Comparison of ENCODE assay signal across 28 mouse cellular contexts in genomic region chr14:121125651-121126050, GRCm38 (mm10).
DNase-seq lines count a peak whose midpoint lies in the region; ATAC-seq and TF ChIP-seq lines count a peak whose summit lies in the region.
"Had no signal": no experiment of that assay in that cellular context is flagged by ENCODE, and none has a peak within 500 bp of the region (broad histone marks: within the 10 kb centered on the region; RNA-seq: fewer than 3 reads in every experiment).

No protein-coding gene starts in this region.

- H3K4me1 ChIP-seq in liver, postnatal 0 days (ENCODE audit: insufficient read depth) = peaks cover 5% of the 10 kb centered on the region; the same call in 1 of the 2 replicates
- peaks cover 29% of the 10 kb centered on the region for H3K4me1 ChIP-seq in embryonic facial prominence, embryonic 14.5 days (ENCODE audit: control insufficient read depth, insufficient read depth, low read length)
- H3K4me1 ChIP-seq in liver, embryonic 14.5 days (replicated peaks; ENCODE audit: control insufficient read depth in 2 of 2, insufficient read depth in 2 of 2, low read length in 1 of 2) = peaks cover 0 to 20% of the 10 kb centered on the region in 2 experiments; a peak in 3 of 4 replicates
- peaks cover 75% of the 10 kb centered on the region for H3K4me1 ChIP-seq in kidney, embryonic 16.5 days (ENCODE audit: insufficient read depth, low read length)

- TF ChIP-seq CTCF in liver, postnatal 0 days (IDR thresholded peaks at IDR 0.05; ENCODE audit: low read depth) = no peak
- no peak for TF ChIP-seq CTCF in liver, embryonic 14.5 days (IDR thresholded peaks at IDR 0.05; ENCODE audit: low read depth)

- no peak overlapping the region for H3K4me2 ChIP-seq in liver, postnatal 0 days (ENCODE audit: low read depth, low read length)
- no peak overlapping the region for H3K4me2 ChIP-seq in embryonic facial prominence, embryonic 14.5 days (ENCODE audit: low read depth, low read length)
- no peak overlapping the region for H3K4me2 ChIP-seq in liver, embryonic 14.5 days (ENCODE audit: low read depth)
- H3K4me2 ChIP-seq in kidney, embryonic 16.5 days (replicated peaks; ENCODE audit: low read depth, low read length) = no peak overlapping the region
- H3K4me2 ChIP-seq: forebrain, embryonic 13.5 days; hindbrain, embryonic 14.5 days; limb, embryonic 13.5 days; lung, embryonic 14.5 days; neural tube, embryonic 13.5 days; stomach, embryonic 15.5 days had no signal

- TF ChIP-seq EP300 in liver, postnatal 0 days (IDR thresholded peaks at IDR 0.05; ENCODE audit: low read depth) = no peak
- TF ChIP-seq EP300 in liver, embryonic 14.5 days (IDR thresholded peaks at IDR 0.05; ENCODE audit: low read depth) = no peak

- no peak for ATAC-seq in liver, postnatal 0 days
- no peak for ATAC-seq in embryonic facial prominence, embryonic 14.5 days (ENCODE audit: low read depth)
- ATAC-seq in liver, embryonic 14.5 days (ENCODE audit: insufficient read depth) = peak; percentile 13; the same call in 1 of the 2 replicates
- no peak for ATAC-seq in kidney, embryonic 16.5 days (ENCODE audit: low FRiP score, low TSS enrichment)
- ATAC-seq: CD4-positive, CD25-positive, alpha-beta regulatory T cell, adult 4 months; forebrain, embryonic 13.5 days; inflammation-experienced regulatory T-cells, adult 6 months; midbrain, embryonic 16.5 days had no signal

- no peaks in the 10 kb centered on the region for H3K9me3 ChIP-seq in liver, postnatal 0 days (ENCODE audit: low read length)
- H3K9me3 ChIP-seq in embryonic facial prominence, embryonic 14.5 days (ENCODE audit: control insufficient read depth, low read length) = no peaks in the 10 kb centered on the region
- no peaks in the 10 kb centered on the region for H3K9me3 ChIP-seq in liver, embryonic 14.5 days (ENCODE audit: control insufficient read depth, low read length)
- H3K9me3 ChIP-seq in kidney, embryonic 16.5 days (ENCODE audit: low read length) = no peaks in the 10 kb centered on the region
- H3K9me3 ChIP-seq: forebrain, embryonic 13.5 days; heart, embryonic 10.5 days; limb, embryonic 13.5 days; neural tube, embryonic 13.5 days; stomach, embryonic 15.5 days had no signal

- H3K36me3 ChIP-seq in liver, postnatal 0 days (replicated peaks; ENCODE audit: insufficient read depth, low read length) = no peaks in the 10 kb centered on the region
- no peaks in the 10 kb centered on the region for H3K36me3 ChIP-seq in embryonic facial prominence, embryonic 14.5 days (ENCODE audit: control insufficient read depth, insufficient read depth, low read length)
- no peaks in the 10 kb centered on the region for H3K36me3 ChIP-seq in liver, embryonic 14.5 days (replicated peaks; ENCODE audit: control insufficient read depth, insufficient read depth, low read depth)
- 0 out of 2 replicates have a peak, but pooled peaks cover 4% of the 10 kb centered on the region for H3K36me3 ChIP-seq in kidney, embryonic 16.5 days (ENCODE audit: insufficient read depth, low read length)
- H3K36me3 ChIP-seq: G1E; neural tube, embryonic 13.5 days; stomach, embryonic 15.5 days had no signal

- no peak overlapping the region for H3K4me3 ChIP-seq in liver, postnatal 0 days (ENCODE audit: low read depth, low read length)
- no peak overlapping the region for H3K4me3 ChIP-seq in embryonic facial prominence, embryonic 14.5 days (ENCODE audit: low read depth, low read length)
- no peak overlapping the region for H3K4me3 ChIP-seq in liver, embryonic 14.5 days (ENCODE audit: insufficient read depth in 1 of 2, low read depth in 2 of 2, low read length in 2 of 2)
- H3K4me3 ChIP-seq in kidney, embryonic 16.5 days (ENCODE audit: low read length) = no peak overlapping the region
- H3K4me3 ChIP-seq: forebrain, embryonic 13.5 days; heart, embryonic 10.5 days; limb, embryonic 13.5 days; myocyte; neural tube, embryonic 13.5 days; stomach, embryonic 15.5 days had no signal

- no peak overlapping the region for H3K9ac ChIP-seq in liver, postnatal 0 days (replicated peaks)
- H3K9ac ChIP-seq in embryonic facial prominence, embryonic 14.5 days (ENCODE audit: low read depth, low read length) = no peak overlapping the region
- H3K9ac ChIP-seq in liver, embryonic 14.5 days (replicated peaks) = no peak overlapping the region
- no peak overlapping the region for H3K9ac ChIP-seq in kidney, embryonic 16.5 days (replicated peaks; ENCODE audit: low read length)
- H3K9ac ChIP-seq: forebrain, embryonic 13.5 days; hindbrain, embryonic 14.5 days; limb, embryonic 13.5 days; lung, embryonic 14.5 days; neural tube, embryonic 13.5 days; stomach, embryonic 15.5 days had no signal

- no peak overlapping the region for H3K27ac ChIP-seq in liver, postnatal 0 days (ENCODE audit: low read depth)
- H3K27ac ChIP-seq in embryonic facial prominence, embryonic 14.5 days (replicated peaks; ENCODE audit: low read depth, low read length) = peak overlapping the region; percentile 68
- H3K27ac ChIP-seq in liver, embryonic 14.5 days = no peak overlapping the region
- H3K27ac ChIP-seq in kidney, embryonic 16.5 days (ENCODE audit: low read length) = no peak overlapping the region
- H3K27ac ChIP-seq: forebrain, embryonic 13.5 days; heart, embryonic 10.5 days; hindbrain, embryonic 14.5 days; macrophage; neural tube, embryonic 13.5 days; stomach, embryonic 15.5 days had no signal

- 85% methylated on average over 3 of the region's 3 CpGs for WGBS in liver, postnatal 0 days (ENCODE audit: insufficient replicate concordance)
- 85% methylated on average over 3 of the region's 3 CpGs for WGBS in embryonic facial prominence, embryonic 14.5 days
- WGBS in liver, embryonic 14.5 days (ENCODE audit: insufficient replicate concordance) = 77% methylated on average over 3 of the region's 3 CpGs
- WGBS in kidney, embryonic 16.5 days = 96% methylated on average over 3 of the region's 3 CpGs

- DNase-seq in liver = peak; percentile 50
- DNase-seq in liver, postnatal 0 days = no peak
- peak; percentile 22 for DNase-seq in WW6 (ENCODE audit: low read depth, low spot score)
- DNase-seq in embryonic facial prominence, embryonic 14.5 days (ENCODE audit: low spot score) = no peak
- DNase-seq in liver, embryonic 14.5 days (ENCODE audit: low read depth in 3 of 3, low spot score in 3 of 3) = peak in 2 of 3 experiments; percentile 41 to 49
- DNase-seq in heart, adult 8-10 months (ENCODE audit: low spot score) = no peak
- no peak for DNase-seq in right cerebral cortex, postnatal 4 days
- DNase-seq: cerebellum, adult 8-10 months; cerebellum, postnatal 36 days; embryo, embryonic 11 days; heart, postnatal 4 days; kidney, adult 2 months; kidney, postnatal 10 days; lung, embryonic 14.5 days; thymus, postnatal 25 days had no signal

- H3K27me3 ChIP-seq in liver, postnatal 0 days (ENCODE audit: insufficient read depth, low read length) = no peaks in the 10 kb centered on the region
- H3K27me3 ChIP-seq in embryonic facial prominence, embryonic 14.5 days (replicated peaks; ENCODE audit: control insufficient read depth, insufficient read depth, low read length) = no peaks in the 10 kb centered on the region
- no peaks in the 10 kb centered on the region for H3K27me3 ChIP-seq in liver, embryonic 14.5 days (ENCODE audit: control insufficient read depth, insufficient read depth, low read length)
- H3K27me3 ChIP-seq in kidney, embryonic 16.5 days (ENCODE audit: insufficient read depth, low read length) = no peaks in the 10 kb centered on the region
- H3K27me3 ChIP-seq: forebrain, embryonic 13.5 days; limb, embryonic 13.5 days; neural tube, embryonic 13.5 days; stomach, embryonic 15.5 days had no signal

Comparison
In these comparisons a context has a peak if more than half of its experiments do, and no peak if none do; other contexts are left out.
1. DNase-seq: peak in liver (single experiment), WW6 (single experiment) and liver, embryonic 14.5 days (2 of 3); none in liver, postnatal 0 days (single experiment), embryonic facial prominence, embryonic 14.5 days (single experiment), heart, adult 8-10 months (single experiment) and right cerebral cortex, postnatal 4 days (single experiment).